Mouse (Mus musculus) ES-E14 (cell line): ENCODE data around the gene Gm9803. TPM values are rescaled to one million over a fixed set of nuclear protein-coding genes. Genes with fewer than 3 reads are reported as not detected.

Experiments used
- DNase-seq: peaks from one replicate; pipeline ENCODE4 v3.0.0-alpha.2; 2013; ENCODE audit warnings: low read depth, low spot score
- H3K27ac ChIP-seq: 2 replicates; pipeline ENCODE4 v1.5.1; 2012; ENCODE audit warnings: low read depth, mild to moderate bottlenecking, low read length, moderate library complexity, mixed read lengths; ENCODE audit not compliant: poor library complexity, insufficient read depth, severe bottlenecking
- H3K36me3 ChIP-seq: 2 replicates; pipeline ENCODE4 v1.6.1; 2012; ENCODE audit warnings: mild to moderate bottlenecking, low read length, moderate library complexity, mixed read lengths; ENCODE audit not compliant: control insufficient read depth, poor library complexity, insufficient read depth, severe bottlenecking
- H3K4me1 ChIP-seq, 2 experiments: fragments of 150-350 bp in 1 of 2; sonication (generic) in 1 of 2; 2 replicates each; pipeline ENCODE4 v1.6.1; 2012; ENCODE audit warnings: low read length in 2 of 2, mild to moderate bottlenecking in 1 of 2, mixed read lengths in 1 of 2; ENCODE audit not compliant: control insufficient read depth in 2 of 2, insufficient read depth in 2 of 2, poor library complexity in 1 of 2
- H3K4me3 ChIP-seq, 2 experiments: fragments of 150-350 bp in 1 of 2; sonication (generic) in 1 of 2; 2 replicates each; pipeline ENCODE4 v1.5.1; 2012; ENCODE audit warnings: low read length in 2 of 2, low read depth in 1 of 2, mild to moderate bottlenecking in 1 of 2, mixed read lengths in 1 of 2; ENCODE audit not compliant: insufficient read depth in 1 of 2, poor library complexity in 1 of 2, severe bottlenecking in 1 of 2
- H3K9ac ChIP-seq: 2 replicates; pipeline ENCODE4 v1.6.1; 2012; ENCODE audit warnings: low read depth, mild to moderate bottlenecking, low read length, mixed read lengths; ENCODE audit not compliant: poor library complexity, insufficient read depth, severe bottlenecking
- H3K9me3 ChIP-seq: fragments of 150-350 bp; sonication (generic); 2 replicates; pipeline ENCODE4 v1.6.1; 2012; ENCODE audit warnings: low read depth, mild to moderate bottlenecking, low read length; ENCODE audit not compliant: control insufficient read depth, insufficient read depth
- CHD2 ChIP-seq: IDR thresholded peaks from 2 replicates; pipeline ENCODE4 v1.6.1; 2014; ENCODE audit warnings: mild to moderate bottlenecking, low read depth, low read length, inconsistent platforms
- HCFC1 ChIP-seq: IDR thresholded peaks from 2 replicates; pipeline ENCODE4 v1.6.1; 2012; ENCODE audit warnings: low read length, inconsistent platforms, borderline replicate concordance; ENCODE audit not compliant: insufficient read depth
- MAFK ChIP-seq: IDR thresholded peaks from 2 replicates; pipeline ENCODE4 v1.6.1; 2014; ENCODE audit warnings: mild to moderate bottlenecking, low read depth, low read length, inconsistent platforms; ENCODE audit not compliant: insufficient read depth
- ZC3H11A ChIP-seq: IDR thresholded peaks from 2 replicates; pipeline ENCODE4 v1.6.1; 2012; ENCODE audit warnings: low read depth, mild to moderate bottlenecking, inconsistent platforms, low read length, borderline replicate concordance
- ZNF384 ChIP-seq: IDR thresholded peaks from 2 replicates; pipeline ENCODE4 v1.6.1; 2012; ENCODE audit warnings: low read depth, low read length, inconsistent platforms
- in situ Hi-C, 2 experiments: fragments of 600-800 bp; cut with MboI; formaldehyde crosslinking; loops; one replicate each; pipeline ENCODE4 v1.15.1; 2025; ENCODE audit warnings: low sequenced_read_pairs in 2 of 2, inconsistent platforms in 1 of 2; ENCODE audit not compliant: unreplicated experiment in 2 of 2
- total RNA-seq: library from RNA; depleted of rRNA; stranded (reverse); fragments of 300-350 nt; gene quantifications from 2 replicates; pipeline ENCODE4 v1.2.3, GENCODE M21; 2012

The Gm9803 gene
- total RNA-seq, 1 experiment, result 20.6 TPM

DNA sequence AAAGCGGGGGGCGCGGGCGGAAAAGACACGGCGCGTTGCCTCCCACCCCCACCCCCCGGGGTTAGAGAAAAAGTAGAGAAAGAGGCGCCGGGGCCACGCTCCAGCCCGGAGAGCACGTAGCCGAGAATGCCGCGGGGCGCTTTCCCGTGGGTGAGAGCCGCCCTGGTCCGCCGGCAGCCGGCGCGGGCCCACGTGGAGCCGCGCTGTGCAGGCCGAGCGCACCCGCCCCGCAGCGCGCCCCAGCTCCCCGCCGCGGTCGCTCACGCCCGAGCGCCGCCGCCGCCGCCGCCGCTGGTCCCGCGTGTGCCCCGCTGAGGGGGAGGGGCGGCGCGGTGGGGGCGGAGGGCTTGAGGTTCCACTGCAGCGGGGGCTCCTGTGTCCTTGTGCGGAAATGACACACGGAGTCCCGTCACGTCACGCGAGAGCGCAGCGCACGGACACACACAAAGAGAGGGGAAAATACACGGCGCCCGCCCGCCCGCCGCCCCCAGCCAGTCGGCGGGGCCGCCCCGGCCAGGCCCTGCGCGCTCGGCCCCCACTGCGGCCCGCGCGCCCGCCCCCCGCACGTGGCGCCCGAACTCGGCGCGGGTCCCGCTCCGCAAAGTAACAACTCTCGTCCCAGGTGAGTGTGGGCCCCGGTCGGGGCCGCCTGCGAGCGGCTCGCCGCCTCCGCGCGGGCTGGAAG, 45.0 kb upstream of the Gm9803 start, which contains the start of gene Bend3:
TSS of gene Bend3 (plus strand) at position 81 of the 685 bp plus-strand sequence.
- Histone ChIP-seq H3K36me3 (no peaks in the 10 kb centered on the region), H3K9ac (peak within 1 kb of the TSS; percentile 92), H3K4me1 (peaks cover 4 to 27% of the 10 kb centered on the region in 2 experiments; a peak in 3 of 4 replicates), H3K27ac (peak within 1 kb of the TSS; percentile 99), H3K4me3 (peak within 1 kb of the TSS; percentile 72 to 92), H3K9me3 (no peaks in the 10 kb centered on the region)
- DNase-seq, result no peak
- TF ChIP-seq ZC3H11A (no peak), CHD2 (no peak), MAFK (no peak), HCFC1 (no peak), ZNF384 (no peak)
- in situ Hi-C loops, result no loop called here

DNA sequence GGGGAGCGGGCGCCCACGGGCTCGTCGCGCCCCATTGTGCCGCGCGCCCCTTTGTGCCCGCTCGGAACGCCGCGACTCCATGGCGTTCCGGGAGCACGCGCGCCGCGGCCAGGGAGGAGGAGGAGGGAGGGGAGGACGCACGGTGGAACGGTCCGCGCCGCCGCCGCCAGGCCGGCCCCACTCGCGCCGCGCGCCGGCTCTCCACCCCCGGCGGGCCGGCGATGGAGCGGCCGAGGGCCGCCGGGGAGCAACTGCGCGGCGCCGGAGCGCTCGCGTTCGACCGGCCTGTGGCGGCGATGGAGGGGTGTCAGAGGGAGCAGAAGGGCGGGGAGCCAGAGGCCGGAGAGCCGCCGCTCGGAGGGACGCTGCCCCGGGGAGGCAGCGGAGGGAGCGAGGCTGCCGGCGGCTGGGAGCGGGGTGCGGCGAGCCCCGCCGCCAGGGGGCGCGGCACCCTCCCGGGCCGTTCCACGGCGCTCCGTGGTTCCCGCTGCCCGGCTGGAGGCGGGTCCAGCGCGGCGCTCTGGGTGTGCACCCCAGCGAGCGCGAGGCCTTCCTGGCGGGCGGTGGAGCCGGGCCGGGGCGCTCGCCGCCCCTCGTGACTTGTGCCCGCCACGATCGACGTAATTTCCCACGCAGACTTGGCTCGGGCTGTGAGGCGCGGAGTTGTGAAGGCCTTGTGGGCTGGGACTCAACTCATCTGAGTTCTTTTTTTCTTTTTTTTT, 44.3 kb upstream of the Gm9803 start:
- DNase-seq, result peak; percentile 40
- peak; percentile 39; the same call in 1 of the 2 replicates for TF ChIP-seq HCFC1
- no peak for TF ChIP-seq ZC3H11A
- H3K27ac ChIP-seq, result peak overlapping the region; percentile 99
- in situ Hi-C loops, result no loop called here
- H3K36me3 ChIP-seq, result peaks cover 3% of the 10 kb centered on the region; the same call in 1 of the 2 replicates
- no peaks in the 10 kb centered on the region for H3K9me3 ChIP-seq
- H3K4me3 ChIP-seq, result peak overlapping the region; percentile 72 to 92
- H3K4me1 ChIP-seq, result peaks cover 4 to 30% of the 10 kb centered on the region in 2 experiments; a peak in 3 of 4 replicates
- H3K9ac ChIP-seq, result peak overlapping the region; percentile 92

GRCm38 (mm10) chr10:43480227-43480849, 43.5 kb upstream of the Gm9803 start:
- H3K9me3 ChIP-seq, result no peaks in the 10 kb centered on the region
- peaks cover 4 to 27% of the 10 kb centered on the region in 2 experiments; a peak in 3 of 4 replicates for H3K4me1 ChIP-seq
- peak overlapping the region; percentile 92; the same call in 1 of the 2 replicates for H3K9ac ChIP-seq
- no peak for DNase-seq
- TF ChIP-seq ZC3H11A (no peak), ZNF384 (no peak), CHD2 (no peak), MAFK (no peak), HCFC1 (no peak)
- in situ Hi-C loops, result no loop called here
- H3K4me3 ChIP-seq, result peak overlapping the region; percentile 72 to 92
- peak overlapping the region; percentile 69; the same call in 1 of the 2 replicates for H3K27ac ChIP-seq
- peaks cover 3% of the 10 kb centered on the region; the same call in 1 of the 2 replicates for H3K36me3 ChIP-seq

DNA sequence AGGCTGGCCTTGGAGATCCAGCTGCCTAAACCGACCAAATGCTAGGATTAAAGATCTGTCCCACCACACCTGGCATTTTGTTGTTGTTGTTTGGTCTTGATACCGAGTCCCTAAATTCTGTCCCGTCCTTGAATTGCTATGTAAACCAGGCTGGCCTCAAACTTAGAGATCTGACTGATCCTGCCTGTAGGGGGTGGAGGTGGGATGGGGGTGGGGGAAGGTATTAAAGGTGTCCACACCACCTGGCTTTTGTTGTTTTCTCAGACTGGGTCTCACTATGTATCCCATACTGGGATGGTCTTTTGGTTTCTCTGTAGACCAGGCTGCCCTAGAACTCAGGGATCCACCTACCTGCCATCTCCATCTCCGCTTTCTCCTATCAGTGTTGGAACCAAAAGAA, 42.7 kb upstream of the Gm9803 start:
- in situ Hi-C loops, result no loop called here
- Histone ChIP-seq H3K9ac (no peak overlapping the region), H3K4me1 (peaks cover 4 to 27% of the 10 kb centered on the region in 2 experiments; a peak in 3 of 4 replicates), H3K9me3 (no peaks in the 10 kb centered on the region), H3K27ac (no peak overlapping the region), H3K36me3 (peaks cover 3% of the 10 kb centered on the region; the same call in 1 of the 2 replicates), H3K4me3 (0 out of 4 replicates have a peak overlapping the region, but pooled peaks have one; percentile 16 to 72)
- no peak for TF ChIP-seq CHD2
- no peak for TF ChIP-seq ZNF384
- TF ChIP-seq HCFC1, result no peak
- no peak for TF ChIP-seq MAFK
- no peak for TF ChIP-seq ZC3H11A
- no peak for DNase-seq
